Mouse (Mus musculus): ENCODE measurements around the gene Rimbp2.

Gene Rimbp2

DNA sequence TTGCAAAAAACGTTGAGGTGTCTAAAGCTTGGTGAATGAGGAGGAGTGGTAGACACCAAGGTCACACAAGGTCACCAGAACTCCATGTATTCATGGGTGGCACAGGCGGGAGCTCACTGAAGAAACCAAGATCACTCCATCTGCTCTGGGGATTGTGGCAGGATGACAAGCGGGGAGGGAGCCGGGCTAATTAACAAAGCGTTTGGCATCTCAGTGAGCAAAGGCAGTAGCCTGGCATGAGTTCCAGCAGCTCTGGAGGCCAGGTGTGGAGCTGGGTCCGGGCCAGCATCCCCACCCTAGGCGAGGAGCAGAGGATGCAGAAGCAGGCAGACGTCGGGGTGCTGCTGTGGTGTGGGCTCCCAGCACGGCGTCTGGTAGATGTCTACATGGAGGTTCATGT is 108.3 kb downstream of the Rimbp2 start:
- no peak for DNase-seq (ENCODE audit: low read depth, low spot score)

- DNase-seq (ENCODE audit: low read depth, low spot score): no peak
These were observed 109.3 kb downstream of the Rimbp2 start for GRCm38 (mm10) chr5:128843982-128844381.

DNA sequence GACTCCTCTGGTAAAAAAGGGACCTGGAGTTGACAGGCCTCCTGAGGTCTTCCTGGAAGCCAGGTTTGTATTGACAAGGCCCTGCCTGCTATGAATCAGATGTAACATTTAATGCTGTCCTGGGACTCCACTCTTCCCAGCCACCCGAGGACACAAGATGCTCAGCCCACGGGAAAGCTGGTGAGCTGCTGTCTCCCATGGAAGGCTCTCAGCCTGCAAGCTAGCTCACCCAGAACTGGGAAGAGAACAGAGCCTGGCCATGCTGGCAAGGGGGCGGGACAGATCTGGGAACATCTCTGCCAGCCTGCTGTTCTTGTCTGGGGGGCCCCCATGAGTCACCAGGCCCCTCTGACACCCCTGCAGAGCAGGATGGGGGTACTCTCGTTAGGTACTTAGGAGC is 111.7 kb downstream of the Rimbp2 start:
- DNase-seq (ENCODE audit: low read depth, low spot score): no peak

DNA sequence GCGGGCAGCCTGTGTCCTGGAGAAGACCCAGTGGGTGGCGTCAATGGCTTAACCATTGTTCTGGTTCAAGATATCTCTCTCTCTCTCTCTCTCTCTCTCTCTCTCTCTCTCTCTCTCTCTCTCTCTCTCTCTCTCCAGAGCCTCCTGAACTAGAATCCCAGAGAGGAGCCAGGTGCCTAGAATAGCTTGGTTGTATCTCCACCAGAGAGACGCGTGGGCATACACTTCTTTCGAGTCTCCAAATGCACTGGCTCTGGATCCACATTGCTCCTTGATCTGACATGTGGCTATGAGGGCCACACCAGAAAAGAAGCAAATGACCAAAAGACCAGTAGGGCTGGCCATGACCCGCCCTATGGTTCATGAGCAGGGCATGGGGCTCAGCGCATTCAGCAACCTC is 116.2 kb downstream of the Rimbp2 start:
- DNase-seq (ENCODE audit: low read depth, low spot score): no peak

DNA sequence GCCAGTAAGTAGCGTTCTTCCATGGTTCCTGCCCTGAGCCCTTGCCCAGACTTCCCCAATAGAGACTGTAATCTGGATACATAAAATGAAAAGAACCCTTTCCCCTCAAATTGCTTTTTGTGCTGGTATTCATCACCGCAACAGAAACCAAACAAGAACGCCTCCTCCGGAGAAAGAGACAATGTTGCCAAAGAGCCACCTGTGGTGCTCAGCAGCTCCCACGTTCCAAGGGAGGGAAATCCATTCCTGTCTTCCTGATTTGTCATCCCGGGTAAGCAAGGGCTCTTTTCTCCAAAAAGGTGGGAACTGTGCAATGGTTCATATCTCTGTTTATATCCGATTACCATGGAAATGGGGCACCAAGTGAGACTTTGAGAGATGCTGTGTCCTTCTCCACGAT is 119.2 kb downstream of the Rimbp2 start:
- DNase-seq (ENCODE audit: low read depth, low spot score): no peak

DNA sequence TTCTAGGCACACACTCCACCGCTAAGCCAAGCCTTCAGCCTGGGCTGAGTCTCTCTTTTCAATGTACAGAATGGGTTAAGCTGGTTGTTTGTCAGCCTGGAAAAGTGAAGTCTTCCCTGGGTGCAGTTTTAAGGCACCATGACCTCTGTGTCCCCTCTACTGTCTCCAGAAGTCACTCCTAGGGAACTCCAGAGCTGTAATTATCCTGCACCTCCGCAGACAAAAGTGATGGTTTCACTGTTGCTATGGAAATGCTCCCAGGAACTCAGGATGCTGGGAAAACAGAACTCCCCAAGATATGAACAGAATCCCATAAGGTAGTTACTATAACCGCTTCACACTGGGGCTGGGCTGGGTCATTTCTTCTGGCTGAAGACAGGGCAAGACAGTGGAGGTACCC is 130.4 kb downstream of the Rimbp2 start:
- no peak for DNase-seq (ENCODE audit: low read depth, low spot score)

GRCm38 (mm10) chr5:128819638-128820285 is 133.5 kb downstream of the Rimbp2 start:
- no peak for DNase-seq (ENCODE audit: low read depth, low spot score)

GRCm38 (mm10) chr5:128815629-128816028 is 137.7 kb downstream of the Rimbp2 start:
- DNase-seq (ENCODE audit: low read depth, low spot score): no peak

GRCm38 (mm10) chr5:128815078-128815477 is 138.2 kb downstream of the Rimbp2 start:
- no peak for DNase-seq (ENCODE audit: low read depth, low spot score)

DNA sequence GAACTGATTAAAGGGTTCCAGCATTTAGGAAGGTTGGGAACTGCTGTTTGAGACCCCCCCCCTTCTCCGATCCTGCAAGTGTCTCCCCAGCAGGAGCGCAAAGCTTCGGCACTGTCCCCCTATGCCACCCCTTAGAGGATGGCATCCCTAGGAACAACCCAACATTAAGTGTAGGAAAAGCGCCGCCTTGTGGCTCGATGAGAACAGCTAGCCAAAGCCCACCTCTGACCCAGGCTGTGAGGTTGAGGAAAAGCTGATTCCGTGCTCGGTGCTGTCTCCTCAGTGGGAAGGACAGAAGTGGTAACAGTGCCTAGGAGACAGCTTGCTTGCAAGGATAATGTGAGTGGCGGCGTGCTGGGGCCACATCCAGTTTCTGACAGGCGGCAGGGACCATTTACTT is 140.2 kb downstream of the Rimbp2 start:
- DNase-seq (ENCODE audit: low read depth, low spot score): no peak

GRCm38 (mm10) chr5:128811431-128811830 is 141.9 kb downstream of the Rimbp2 start:
- peak; percentile 16 for DNase-seq (ENCODE audit: low read depth, low spot score)

- DNase-seq (ENCODE audit: low read depth, low spot score): no peak
These were observed 143.3 kb downstream of the Rimbp2 start for GRCm38 (mm10) chr5:128810006-128810405.

DNA sequence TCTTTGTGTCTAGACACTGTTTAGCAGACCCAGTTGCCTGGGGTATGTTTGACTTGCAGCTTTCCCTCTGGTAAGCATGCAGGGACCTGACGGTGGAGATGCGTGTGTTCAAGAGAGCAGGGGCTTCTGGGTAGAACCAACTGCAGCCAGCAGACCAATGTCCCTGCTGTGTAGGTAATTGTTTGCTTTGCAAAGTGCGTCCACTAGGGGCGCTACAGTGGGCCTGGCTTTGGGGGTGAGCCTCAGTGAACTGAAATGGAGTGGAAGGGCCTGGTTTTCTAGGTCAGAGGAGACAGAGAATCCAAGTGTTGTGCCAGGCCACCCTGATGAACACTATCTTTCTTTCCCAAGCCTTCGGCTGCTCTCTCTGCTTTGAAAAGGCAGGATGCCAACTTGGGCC is 143.9 kb downstream of the Rimbp2 start:
- no peak for DNase-seq (ENCODE audit: low read depth, low spot score)

GRCm38 (mm10) chr5:128808547-128809182 is 144.6 kb downstream of the Rimbp2 start:
- DNase-seq (ENCODE audit: low read depth, low spot score): peak; percentile 9

DNA sequence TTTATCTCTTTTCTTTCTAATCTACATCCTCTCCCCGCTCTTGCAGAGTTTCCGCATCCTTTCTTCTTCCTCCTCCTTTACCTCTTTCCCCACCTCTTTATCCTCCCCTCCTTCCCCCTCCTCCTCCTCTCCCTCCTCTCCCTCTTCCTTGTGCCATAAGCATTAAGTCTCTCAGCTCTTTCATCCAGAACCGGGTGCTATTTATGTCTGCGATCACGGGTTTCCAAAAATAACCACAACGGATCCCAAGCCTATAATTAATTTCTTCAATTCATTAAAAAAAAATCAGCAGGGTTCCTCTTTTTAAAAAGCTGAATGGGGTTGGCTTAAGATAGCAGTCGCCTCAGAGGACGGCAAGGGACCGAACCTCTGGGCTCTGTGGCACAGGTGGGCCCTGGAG is 145.9 kb downstream of the Rimbp2 start:
- DNase-seq (ENCODE audit: low read depth, low spot score): no peak

GRCm38 (mm10) chr5:128806296-128806998 is 146.8 kb downstream of the Rimbp2 start:
- DNase-seq (ENCODE audit: low read depth, low spot score): no peak

DNA sequence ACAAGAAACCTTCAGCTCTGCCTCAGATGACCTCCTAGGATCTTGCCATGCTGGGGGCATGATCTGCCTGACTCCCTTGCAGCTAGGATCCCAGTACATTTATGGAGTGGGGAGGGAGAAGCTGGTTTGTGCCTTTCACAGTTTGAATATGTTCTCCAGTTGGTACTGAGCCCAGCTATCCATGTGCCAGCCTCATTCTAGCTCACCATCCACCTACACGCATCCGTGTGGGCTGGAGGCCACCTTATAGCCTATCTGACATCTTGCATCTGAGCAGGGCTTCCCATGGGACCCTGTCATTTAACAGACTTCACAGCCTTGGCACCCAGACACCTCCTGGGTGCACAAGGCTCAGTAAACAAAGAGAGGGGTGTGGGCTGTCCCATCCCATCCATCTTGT is 148.2 kb downstream of the Rimbp2 start:
- DNase-seq (ENCODE audit: low read depth, low spot score): no peak

DNA sequence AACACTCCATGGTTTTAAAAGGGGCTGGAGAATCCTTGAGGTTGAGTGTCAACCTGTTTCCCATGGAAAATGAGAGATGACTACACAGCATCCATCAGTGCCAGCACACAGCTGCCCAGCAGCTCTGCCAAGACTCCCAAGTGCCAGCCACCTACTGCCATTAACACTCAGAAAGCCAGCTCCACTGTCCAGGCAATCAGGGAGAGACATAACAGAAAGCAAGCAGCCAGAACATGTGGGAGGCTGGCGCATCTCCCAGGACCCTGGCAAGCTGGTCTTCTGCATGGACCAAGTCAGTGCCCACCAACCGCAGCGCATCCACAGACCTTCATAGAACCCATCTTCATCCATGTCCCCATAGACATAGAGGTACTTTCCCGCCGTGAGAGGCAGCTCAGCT is 152.7 kb downstream of the Rimbp2 start:
- DNase-seq (ENCODE audit: low read depth, low spot score): no peak

GRCm38 (mm10) chr5:128781621-128782020 is 171.7 kb downstream of the Rimbp2 start:
- no peak for DNase-seq (ENCODE audit: low read depth, low spot score)

DNA sequence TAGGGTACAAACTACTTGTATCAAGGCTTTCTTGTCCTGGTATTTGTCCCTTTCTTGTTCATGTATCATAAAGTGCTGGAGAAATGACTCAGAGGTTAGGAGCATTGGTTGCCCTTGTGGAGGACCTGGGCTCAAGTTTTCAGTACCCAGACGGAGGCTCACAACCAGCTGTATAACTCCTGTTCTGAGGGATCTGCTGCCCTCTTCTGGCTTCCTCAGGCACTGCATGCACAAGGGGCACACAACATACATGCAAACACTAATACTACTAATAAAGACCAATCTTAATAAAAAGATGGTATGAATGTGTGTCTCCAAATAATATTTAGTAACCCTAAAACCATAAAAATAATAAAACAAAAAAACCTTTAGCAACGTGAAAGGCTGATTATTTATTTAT is 176.9 kb downstream of the Rimbp2 start:
- no peak for DNase-seq (ENCODE audit: low read depth, low spot score)

DNA sequence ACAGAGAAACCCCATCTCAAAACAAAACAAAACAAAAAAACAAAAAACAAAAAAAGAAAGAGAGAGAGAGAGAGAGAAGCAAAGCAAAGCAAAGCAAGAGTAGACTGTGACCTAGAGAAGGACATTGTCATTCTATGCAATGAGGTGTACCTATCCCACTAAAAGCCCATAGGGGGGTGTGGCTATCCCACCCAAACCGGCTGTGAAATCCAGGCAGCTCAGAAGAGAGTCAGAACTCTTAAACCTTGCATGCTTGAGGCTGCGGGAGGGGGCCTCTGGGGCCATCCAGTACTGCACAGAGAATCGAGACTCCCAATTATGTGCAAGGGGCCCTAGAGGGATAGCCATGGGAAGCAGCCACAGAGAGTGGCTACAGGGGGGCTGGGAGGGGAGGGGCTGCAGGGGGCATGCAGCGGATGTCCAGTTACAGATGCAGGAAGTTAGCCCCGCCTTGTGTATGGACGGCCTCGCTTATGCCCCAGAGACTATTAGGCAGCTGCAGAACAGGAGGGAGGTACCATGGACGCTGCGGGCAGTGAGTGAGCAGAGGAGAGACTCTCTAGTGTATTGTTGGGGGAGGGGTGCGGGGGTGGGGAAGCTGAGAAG is 184.2 kb downstream of the Rimbp2 start:
- DNase-seq (ENCODE audit: low read depth, low spot score): no peak

- no peak for DNase-seq (ENCODE audit: low read depth, low spot score)
These were observed 192.2 kb downstream of the Rimbp2 start for GRCm38 (mm10) chr5:128761118-128761517.

DNA sequence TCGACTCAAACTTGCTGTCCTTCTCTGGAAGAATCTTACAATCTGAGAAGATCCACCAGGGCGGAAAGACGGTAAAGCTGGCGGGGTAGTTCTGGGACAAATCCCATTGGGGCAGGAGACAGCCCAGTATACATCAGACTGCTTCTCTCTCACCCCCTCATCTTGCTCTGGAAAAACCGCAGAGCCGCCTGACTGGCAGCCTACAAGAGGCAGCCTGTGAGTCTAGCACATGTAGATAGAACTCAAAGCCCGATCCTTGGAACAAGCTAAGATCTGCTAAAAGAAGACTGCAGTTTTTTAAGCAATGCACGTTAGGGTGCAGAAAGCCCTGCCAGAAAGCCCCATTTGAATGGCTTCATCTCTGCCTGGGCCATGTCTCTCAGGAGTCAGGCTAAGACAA is 207.0 kb downstream of the Rimbp2 start:
- no peak for DNase-seq (ENCODE audit: low read depth, low spot score)

Data from 3T3-L1 (cell line).